Mouse (Mus musculus): ENCODE measurements around the gene Tk2. TPM values are rescaled to one million over a fixed set of nuclear protein-coding genes. Genes with fewer than 3 reads are reported as not detected.

Tk2 gene
- total and polyA plus RNA-seq, 2 experiments from 2014 or later, result 45.2 to 52.9 TPM

GRCm38 (mm10) chr8:104227048-104227447, 21.3 kb downstream of the Tk2 start:
- 94% methylated on average over 5 of the region's 5 CpGs for WGBS
- Histone ChIP-seq H3K4me3 (ENCODE audit: low read depth, low read length) (no peak overlapping the region), H3K9ac (no peak overlapping the region), H3K36me3 (ENCODE audit: insufficient read depth) (peaks cover 67% of the 10 kb centered on the region), H3K4me1 (ENCODE audit: insufficient read depth) (no peaks in the 10 kb centered on the region), H3K27ac (ENCODE audit: low read depth, low read length) (no peak overlapping the region), H3K27me3 (ENCODE audit: insufficient read depth, low read length) (no peaks in the 10 kb centered on the region), H3K9me3 (ENCODE audit: low read length) (peaks cover 7% of the 10 kb centered on the region), H3K4me2 (ENCODE audit: low read depth) (no peak overlapping the region)
- no peak for DNase-seq
- ATAC-seq, result no peak
- no peak for TF ChIP-seq CTCF (IDR thresholded peaks at IDR 0.05; ENCODE audit: low read depth)

DNA sequence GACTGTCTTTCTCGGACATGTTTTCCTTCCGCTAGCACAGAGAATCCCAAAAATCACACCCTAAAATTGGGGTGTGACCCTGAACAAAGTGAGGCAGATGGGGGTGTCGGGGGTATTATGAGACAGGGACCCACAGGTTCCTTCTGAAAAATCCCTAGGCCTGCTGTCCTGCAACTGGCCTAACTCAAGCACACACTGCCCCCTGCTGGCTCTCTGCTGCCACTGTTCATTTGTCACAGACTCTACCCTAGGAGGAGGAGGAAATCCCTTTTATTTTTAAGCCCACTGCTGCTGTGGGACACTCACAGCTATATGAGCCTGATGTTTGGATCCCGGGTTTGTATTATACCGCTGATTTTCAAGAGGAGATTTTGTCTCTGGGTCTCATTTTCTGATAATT, 28.6 kb downstream of the Tk2 start:
- peak; percentile 74 for ATAC-seq

GRCm38 (mm10) chr8:104219079-104219478, 29.3 kb downstream of the Tk2 start:
- peak; percentile 56 for ATAC-seq
- peak; percentile 62 for DNase-seq
- peaks cover 3% of the 10 kb centered on the region for H3K9me3 ChIP-seq (ENCODE audit: low read length)
- H3K4me1 ChIP-seq (ENCODE audit: insufficient read depth), result no peaks in the 10 kb centered on the region
- WGBS, result 27% methylated on average over 11 of the region's 11 CpGs
- H3K36me3 ChIP-seq (ENCODE audit: insufficient read depth), result peaks cover 5% of the 10 kb centered on the region; the same call in 1 of the 2 replicates
- no peak overlapping the region for H3K9ac ChIP-seq
- H3K27ac ChIP-seq (ENCODE audit: low read depth, low read length), result no peak overlapping the region
- TF ChIP-seq CTCF (IDR thresholded peaks at IDR 0.05; ENCODE audit: low read depth), result peak; percentile 62
- H3K27me3 ChIP-seq (ENCODE audit: insufficient read depth, low read length), result no peaks in the 10 kb centered on the region
- H3K4me3 ChIP-seq (ENCODE audit: low read depth, low read length), result no peak overlapping the region
- no peak overlapping the region for H3K4me2 ChIP-seq (ENCODE audit: low read depth)

More for the DNA sequence above, 28.6 kb downstream of the Tk2 start:
- peak; percentile 84 for DNase-seq
- Histone ChIP-seq H3K9me3 (ENCODE audit: low read length) (peaks cover 7% of the 10 kb centered on the region), H3K36me3 (ENCODE audit: insufficient read depth) (peaks cover 5% of the 10 kb centered on the region; the same call in 1 of the 2 replicates), H3K4me1 (ENCODE audit: insufficient read depth) (no peaks in the 10 kb centered on the region), H3K27ac (ENCODE audit: low read depth, low read length) (no peak overlapping the region), H3K9ac (no peak overlapping the region), H3K27me3 (ENCODE audit: insufficient read depth, low read length) (no peaks in the 10 kb centered on the region), H3K4me2 (ENCODE audit: low read depth) (no peak overlapping the region), H3K4me3 (ENCODE audit: low read depth, low read length) (no peak overlapping the region)
- peak; percentile 88 for TF ChIP-seq CTCF (IDR thresholded peaks at IDR 0.05; ENCODE audit: low read depth)
- 39% methylated on average over 5 of the region's 5 CpGs for WGBS

DNA sequence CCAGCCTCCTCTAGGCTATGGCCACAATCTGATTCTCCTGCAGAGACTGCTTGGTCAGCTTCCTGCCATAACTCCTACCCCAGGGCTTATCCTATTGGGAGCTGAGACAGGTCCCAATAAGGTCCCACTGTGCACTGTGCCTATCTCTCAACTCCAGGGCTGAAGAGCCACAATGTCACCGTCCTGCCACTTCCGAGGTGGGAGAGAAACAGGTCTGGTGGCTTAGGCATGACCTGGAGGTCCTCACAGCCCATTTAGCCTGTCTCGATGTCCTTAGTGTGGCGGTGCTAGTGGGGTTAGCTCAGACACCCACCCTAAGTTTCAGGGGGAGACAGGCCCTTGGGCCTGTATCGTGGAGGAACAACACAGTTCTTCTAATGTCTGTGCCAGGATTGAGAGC, 30.8 kb downstream of the Tk2 start:
- Histone ChIP-seq H3K9ac (no peak overlapping the region), H3K4me3 (ENCODE audit: low read depth, low read length) (no peak overlapping the region), H3K9me3 (ENCODE audit: low read length) (no peaks in the 10 kb centered on the region), H3K4me1 (ENCODE audit: insufficient read depth) (no peaks in the 10 kb centered on the region), H3K27me3 (ENCODE audit: insufficient read depth, low read length) (no peaks in the 10 kb centered on the region), H3K36me3 (ENCODE audit: insufficient read depth) (no peaks in the 10 kb centered on the region), H3K4me2 (ENCODE audit: low read depth) (no peak overlapping the region), H3K27ac (ENCODE audit: low read depth, low read length) (no peak overlapping the region)
- no peak for ATAC-seq
- WGBS, result 91% methylated on average over 5 of the region's 5 CpGs
- TF ChIP-seq CTCF (IDR thresholded peaks at IDR 0.05; ENCODE audit: low read depth), result no peak
- no peak for DNase-seq

DNA sequence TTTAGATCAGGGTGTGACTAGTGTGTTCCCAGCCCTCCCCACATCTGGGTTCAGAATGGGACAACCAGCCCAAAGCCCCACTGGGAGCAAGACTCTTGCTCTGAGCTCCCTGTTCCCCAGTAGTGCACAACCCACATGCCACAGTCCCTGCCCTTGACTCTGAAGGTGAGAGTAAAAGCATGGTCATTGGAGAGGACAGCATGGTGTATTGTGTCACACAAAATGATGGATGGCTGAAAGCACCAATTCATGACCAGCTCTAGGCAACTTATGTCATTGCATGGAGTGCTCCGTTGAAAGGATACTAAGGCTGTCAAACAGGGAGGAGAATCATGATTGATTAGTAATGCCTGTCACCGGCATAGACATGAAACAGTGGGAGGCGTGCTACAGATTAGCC, 43.1 kb downstream of the Tk2 start:
- Histone ChIP-seq H3K27ac (ENCODE audit: low read depth, low read length) (no peak overlapping the region), H3K9me3 (ENCODE audit: low read length) (no peaks in the 10 kb centered on the region), H3K4me1 (ENCODE audit: insufficient read depth) (no peaks in the 10 kb centered on the region), H3K36me3 (ENCODE audit: insufficient read depth) (no peaks in the 10 kb centered on the region), H3K4me3 (ENCODE audit: low read depth, low read length) (no peak overlapping the region), H3K27me3 (ENCODE audit: insufficient read depth, low read length) (no peaks in the 10 kb centered on the region), H3K4me2 (ENCODE audit: low read depth) (no peak overlapping the region), H3K9ac (no peak overlapping the region)
- TF ChIP-seq CTCF (IDR thresholded peaks at IDR 0.05; ENCODE audit: low read depth), result no peak
- WGBS, result 76% methylated on average over 3 of the region's 3 CpGs
- ATAC-seq, result no peak
- no peak for DNase-seq

GRCm38 (mm10) chr8:104202320-104202719, 46.0 kb downstream of the Tk2 start:
- H3K4me1 ChIP-seq (ENCODE audit: insufficient read depth), result no peaks in the 10 kb centered on the region
- no peaks in the 10 kb centered on the region for H3K36me3 ChIP-seq (ENCODE audit: insufficient read depth)
- no peaks in the 10 kb centered on the region for H3K9me3 ChIP-seq (ENCODE audit: low read length)
- no peaks in the 10 kb centered on the region for H3K27me3 ChIP-seq (ENCODE audit: insufficient read depth, low read length)
- WGBS, result 84% methylated on average over 4 of the region's 4 CpGs
- no peak for DNase-seq
- H3K4me2 ChIP-seq (ENCODE audit: low read depth), result no peak overlapping the region
- no peak for TF ChIP-seq CTCF (IDR thresholded peaks at IDR 0.05; ENCODE audit: low read depth)
- ATAC-seq, result no peak
- H3K27ac ChIP-seq (ENCODE audit: low read depth, low read length), result no peak overlapping the region
- no peak overlapping the region for H3K9ac ChIP-seq
- H3K4me3 ChIP-seq (ENCODE audit: low read depth, low read length), result no peak overlapping the region

- H3K36me3 ChIP-seq (ENCODE audit: insufficient read depth), result no peaks in the 10 kb centered on the region
- H3K4me1 ChIP-seq (ENCODE audit: insufficient read depth), result no peaks in the 10 kb centered on the region
- H3K4me3 ChIP-seq (ENCODE audit: low read depth, low read length), result no peak overlapping the region
- no peak overlapping the region for H3K27ac ChIP-seq (ENCODE audit: low read depth, low read length)
- no peak for DNase-seq
- no peak overlapping the region for H3K9ac ChIP-seq
- no peak for ATAC-seq
- H3K27me3 ChIP-seq (ENCODE audit: insufficient read depth, low read length), result no peaks in the 10 kb centered on the region
- H3K9me3 ChIP-seq (ENCODE audit: low read length), result no peaks in the 10 kb centered on the region
- no peak overlapping the region for H3K4me2 ChIP-seq (ENCODE audit: low read depth)
- 85% methylated on average over 3 of the region's 3 CpGs for WGBS
- TF ChIP-seq CTCF (IDR thresholded peaks at IDR 0.05; ENCODE audit: low read depth), result no peak
These were observed 46.7 kb downstream of the Tk2 start for GRCm38 (mm10) chr8:104201622-104202021.

DNA sequence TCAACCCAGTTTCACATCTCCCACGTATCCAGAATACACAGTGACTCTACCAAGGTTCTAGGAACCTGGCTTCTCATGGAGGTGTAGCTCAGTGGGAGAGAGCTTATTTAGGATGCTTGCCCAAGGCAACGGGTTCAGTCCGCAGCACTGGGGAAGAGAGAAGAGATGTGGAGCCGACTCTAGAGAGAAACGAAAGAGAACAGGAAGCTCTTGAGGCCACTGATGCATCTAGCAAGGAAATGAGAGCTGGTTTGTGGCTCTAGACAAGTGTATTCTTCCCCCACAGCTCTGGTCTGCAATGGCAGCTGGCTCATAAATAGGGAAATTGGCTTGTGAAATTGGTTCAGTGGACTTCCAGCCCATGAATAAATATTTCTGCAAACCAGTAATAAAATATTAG, 48.6 kb downstream of the Tk2 start:
- Histone ChIP-seq H3K9me3 (ENCODE audit: low read length) (no peaks in the 10 kb centered on the region), H3K4me3 (ENCODE audit: low read depth, low read length) (no peak overlapping the region), H3K4me2 (ENCODE audit: low read depth) (no peak overlapping the region), H3K27me3 (ENCODE audit: insufficient read depth, low read length) (no peaks in the 10 kb centered on the region), H3K36me3 (ENCODE audit: insufficient read depth) (no peaks in the 10 kb centered on the region), H3K27ac (ENCODE audit: low read depth, low read length) (no peak overlapping the region), H3K4me1 (ENCODE audit: insufficient read depth) (no peaks in the 10 kb centered on the region), H3K9ac (no peak overlapping the region)
- DNase-seq (no peak), ATAC-seq (no peak)
- 77% methylated on average over 5 of the region's 5 CpGs for WGBS
- TF ChIP-seq CTCF (IDR thresholded peaks at IDR 0.05; ENCODE audit: low read depth), result no peak
